Mouse (Mus musculus): ENCODE data around the gene Washc1.
"Not testable (repeated sequence)": the region's sequence is repeated elsewhere in the genome, so short reads cannot be mapped to it uniquely, and the experiment has no call there.

Washc1 gene

GRCm38 (mm10) chr17:66112166-66112565 is 821 bp downstream of the Washc1 start:
- peak; percentile 10 for DNase-seq (ENCODE audit: low read depth, low spot score)

- no peak for DNase-seq (ENCODE audit: low read depth, low spot score)
Observed at GRCm38 (mm10) chr17:66118991-66119390, 7.6 kb downstream of the Washc1 start.

- DNase-seq (ENCODE audit: low read depth, low spot score): no peak
Observed at GRCm38 (mm10) chr17:66120701-66121100, 9.4 kb downstream of the Washc1 start.

GRCm38 (mm10) chr17:66123066-66123815 is 11.9 kb downstream of the Washc1 start, which contains the start of gene Ddx11:
Ddx11 (plus strand) TSS chr17:66123520.
- peak; percentile 90 for DNase-seq (ENCODE audit: low read depth, low spot score)

DNA sequence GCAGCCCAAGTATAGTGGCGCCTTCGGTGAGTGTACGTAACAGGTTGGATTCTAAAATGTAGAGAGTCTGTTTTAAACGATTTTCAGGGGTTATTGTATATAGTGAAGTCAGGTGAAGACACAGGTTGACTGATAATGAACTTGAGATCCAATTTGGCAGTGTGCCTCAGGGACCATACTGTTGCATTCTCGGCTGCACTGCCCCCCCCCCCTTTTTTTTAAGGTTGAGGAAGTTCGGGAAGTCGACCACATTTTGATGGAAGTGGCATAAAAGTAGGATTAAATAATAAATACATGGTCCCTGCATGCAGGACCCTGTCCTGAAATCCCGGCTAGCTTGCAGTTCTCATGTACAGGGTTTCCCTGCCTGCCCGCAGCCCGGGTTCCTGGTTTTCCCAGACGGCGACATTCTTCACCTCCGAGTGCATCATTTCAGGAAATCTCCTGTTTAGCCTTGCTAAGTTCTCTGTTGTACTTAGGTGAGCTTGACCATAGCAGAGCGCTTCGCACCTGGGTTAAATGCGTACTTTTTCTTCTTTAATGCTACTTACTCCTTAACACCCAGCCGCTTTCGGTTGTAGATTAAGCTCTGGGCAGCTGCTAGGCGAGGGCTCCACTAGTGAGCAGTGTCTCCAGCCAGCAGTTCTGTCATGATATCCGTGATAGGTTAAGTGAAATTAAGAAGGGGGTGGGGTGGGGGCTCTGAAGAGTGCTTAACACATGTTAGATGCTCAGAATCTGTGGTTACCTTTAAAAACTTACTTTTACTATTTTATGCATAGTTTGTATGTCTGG is 12.7 kb downstream of the Washc1 start:
- DNase-seq (ENCODE audit: low read depth, low spot score): peak; percentile 57

DNA sequence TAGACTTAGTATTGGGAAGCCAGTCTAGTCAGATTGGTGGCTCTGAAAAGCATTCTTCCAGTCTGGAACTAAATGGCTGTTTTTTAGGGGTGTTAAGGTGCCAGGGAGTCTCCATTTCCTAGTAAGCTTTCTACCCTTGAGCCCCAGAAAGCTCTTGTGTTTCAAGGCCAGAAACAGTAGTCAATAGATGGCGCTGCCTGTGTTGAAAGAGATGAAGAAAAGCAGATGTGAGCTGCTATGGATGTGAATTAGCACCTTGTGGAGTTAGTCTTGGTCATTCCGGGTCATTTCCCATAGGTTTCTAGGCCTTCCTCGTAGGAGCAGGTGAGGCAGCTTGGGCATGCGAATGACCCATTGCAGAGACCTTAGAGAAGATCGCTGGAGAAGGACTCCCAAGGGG is 13.9 kb downstream of the Washc1 start:
- peak; percentile 63 for DNase-seq (ENCODE audit: low read depth, low spot score)

GRCm38 (mm10) chr17:66130371-66130770 is 19.0 kb downstream of the Washc1 start:
- no peak for DNase-seq (ENCODE audit: low read depth, low spot score)

GRCm38 (mm10) chr17:66131212-66131611 is 19.9 kb downstream of the Washc1 start:
- peak; percentile 25 for DNase-seq (ENCODE audit: low read depth, low spot score)

- not testable (repeated sequence) for DNase-seq (ENCODE audit: low read depth, low spot score)
Observed at GRCm38 (mm10) chr17:66152706-66153662, 41.6 kb downstream of the Washc1 start.

DNA sequence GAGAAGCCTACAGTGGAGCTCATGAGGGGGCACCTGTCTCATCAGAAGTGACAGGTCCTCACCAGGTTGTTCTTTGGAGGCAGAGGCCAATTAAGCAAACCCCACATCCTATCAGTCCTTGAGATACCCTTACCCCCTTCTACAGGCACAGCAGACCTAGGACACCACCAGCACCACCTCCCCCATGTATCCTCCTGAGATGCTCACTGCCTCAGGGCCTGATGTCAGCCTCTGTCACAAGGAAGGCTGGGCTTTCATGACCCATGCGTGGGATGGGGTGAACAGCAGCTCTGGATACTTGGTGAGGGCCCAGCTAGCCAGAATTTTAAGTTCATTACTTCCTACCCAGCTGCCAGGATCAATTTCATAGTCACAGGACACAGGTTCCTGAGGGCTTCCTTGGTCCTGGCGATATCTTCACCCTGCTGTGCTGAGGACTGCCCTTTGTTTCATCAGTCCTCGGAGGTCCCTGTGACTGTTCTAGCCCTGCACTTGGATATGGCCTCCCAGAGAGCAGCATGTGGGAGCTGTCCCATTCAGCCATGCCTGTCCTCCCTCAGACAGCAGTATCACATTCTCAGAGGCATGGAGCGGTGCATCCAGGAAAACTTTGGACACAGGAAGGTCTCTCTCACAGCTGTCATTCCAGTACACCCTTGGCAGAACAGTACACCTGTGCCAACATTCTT is 42.5 kb downstream of the Washc1 start:
- not testable (repeated sequence) for DNase-seq (ENCODE audit: low read depth, low spot score)

DNA sequence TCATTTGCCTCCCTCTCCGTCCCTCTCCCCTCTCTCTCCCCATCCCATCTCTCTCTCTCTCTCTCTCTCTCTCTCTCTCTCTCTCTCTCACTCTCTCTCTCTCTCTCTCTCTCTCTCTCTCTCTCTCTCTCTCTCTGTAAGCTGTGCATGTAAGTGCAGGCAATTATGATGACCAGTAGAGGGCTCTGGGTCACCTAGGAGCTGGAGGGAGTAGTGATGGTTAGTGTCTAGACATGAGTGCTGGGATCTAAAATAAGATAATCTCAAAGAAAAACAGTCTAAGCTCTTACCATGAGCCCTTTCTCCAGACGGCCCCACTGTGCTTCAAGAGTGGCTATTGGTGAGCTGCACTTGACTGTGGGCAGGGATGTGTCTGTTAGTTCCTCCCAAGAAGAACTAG is 43.5 kb downstream of the Washc1 start:
- no peak for DNase-seq (ENCODE audit: low read depth, low spot score)

- no peak for DNase-seq (ENCODE audit: low read depth, low spot score)
Observed at GRCm38 (mm10) chr17:66158271-66158670, 46.9 kb downstream of the Washc1 start.

DNA sequence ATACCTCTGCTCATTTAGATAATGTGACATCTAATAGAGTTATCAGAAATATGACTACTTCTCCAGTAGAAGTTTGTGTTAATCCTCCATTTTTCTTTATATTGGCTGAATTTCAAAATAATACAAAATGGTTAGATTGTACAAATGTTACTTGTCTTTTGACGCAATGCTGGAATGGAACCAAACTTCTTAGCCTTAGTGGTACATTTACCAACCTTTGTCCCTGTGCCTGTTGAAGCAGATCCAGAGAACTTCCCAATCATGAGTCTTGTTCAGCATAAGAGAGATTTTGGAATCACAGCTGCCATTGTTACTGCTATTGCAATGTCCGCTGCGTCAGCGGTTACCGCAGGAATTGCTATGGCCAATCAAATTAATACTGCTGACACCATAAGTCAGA is 55.8 kb downstream of the Washc1 start:
- DNase-seq (ENCODE audit: low read depth, low spot score): not testable (repeated sequence)

All from 3T3-L1 (cell line).